Mouse (Mus musculus) effector memory CD4-positive, alpha-beta T cell, adult 5 months (primary cell): Measurements from ENCODE around the gene Leo1. TPM values are rescaled to one million over a fixed set of nuclear protein-coding genes. Genes with fewer than 3 reads are reported as not detected.

Source experiments
- polyA plus RNA-seq: library from polyadenylated mRNA; unstranded; fragments of 100-300 nt; shearing (Covaris generic); gene quantifications from one replicate; pipeline ENCODE4 v1.2.1, GENCODE M21; 2017

Gene Leo1
- 21.2 TPM for polyA plus RNA-seq

GRCm38 (mm10) chr9:75440796-75441666 is at the start of gene Leo1:
Gene Leo1 (plus strand): TSS chr9:75441524.

GRCm38 (mm10) chr9:75409852-75410378 is 31.4 kb upstream of the Leo1 start, which contains the start of gene Mapk6:
Gene Mapk6 (minus strand): TSS chr9:75410005.

Other genes with a start within 250 kb of the Leo1 start
- 0.24 TPM for gene Myo5c, start 209.5 kb upstream of the Leo1 start, polyA plus RNA-seq
- gene Gnb5, start 135.2 kb upstream of the Leo1 start, polyA plus RNA-seq = 6.0 TPM
- gene Bcl2l10, start 93.8 kb upstream of the Leo1 start, polyA plus RNA-seq = not detected
- 114 TPM for gene Mapk6, start 31.5 kb upstream of the Leo1 start, polyA plus RNA-seq
- gene Tmod3, start 118.1 kb downstream of the Leo1 start, polyA plus RNA-seq = 152 TPM
- 0.51 TPM for gene Tmod2, start 169.8 kb downstream of the Leo1 start, polyA plus RNA-seq
- gene Lysmd2, start 184.2 kb downstream of the Leo1 start, polyA plus RNA-seq = 45.1 TPM
- not detected for gene Scg3, start 242.5 kb downstream of the Leo1 start, polyA plus RNA-seq